Mouse (Mus musculus): ENCODE data around the gene Notch2. TPM values are rescaled to one million over a fixed set of nuclear protein-coding genes. Genes with fewer than 3 reads are reported as not detected.

Notch2 gene
- polyA plus RNA-seq, 1 experiment from 2014 or later = 35.7 TPM

GRCm38 (mm10) chr3:98032191-98032590 lies 18.9 kb downstream of the Notch2 start:
- WGBS = 57% methylated on average over 3 of the region's 3 CpGs
- ATAC-seq (ENCODE audit: insufficient number of reproducible peaks, insufficient read depth, low FRiP score, low TSS enrichment, low read depth) = no peak
- H3K9me3 ChIP-seq = no peaks in the 10 kb centered on the region
- no peak overlapping the region for H3K4me2 ChIP-seq
- no peak overlapping the region for H3K27ac ChIP-seq
- H3K36me3 ChIP-seq = no peaks in the 10 kb centered on the region
- peaks cover 69% of the 10 kb centered on the region for H3K4me1 ChIP-seq (replicated peaks)
- no peak overlapping the region for H3K4me3 ChIP-seq (replicated peaks)
- H3K27me3 ChIP-seq = no peaks in the 10 kb centered on the region
- no peak overlapping the region for H3K9ac ChIP-seq (replicated peaks)

- WGBS = 51% methylated on average over 5 of the region's 5 CpGs
- Histone ChIP-seq H3K9ac (replicated peaks) (no peak overlapping the region), H3K4me3 (replicated peaks) (no peak overlapping the region), H3K36me3 (no peaks in the 10 kb centered on the region), H3K27ac (no peak overlapping the region), H3K4me2 (no peak overlapping the region), H3K9me3 (no peaks in the 10 kb centered on the region), H3K27me3 (no peaks in the 10 kb centered on the region), H3K4me1 (replicated peaks) (peaks cover 77% of the 10 kb centered on the region)
- ATAC-seq (ENCODE audit: insufficient number of reproducible peaks, insufficient read depth, low FRiP score, low TSS enrichment, low read depth) = no peak
Measured at GRCm38 (mm10) chr3:98032944-98033343, 19.6 kb downstream of the Notch2 start.

- H3K9ac ChIP-seq (replicated peaks) = no peak overlapping the region
- peak overlapping the region; percentile 3; the same call in 1 of the 2 replicates for H3K4me2 ChIP-seq
- peak overlapping the region; percentile 59 for H3K27ac ChIP-seq
- H3K9me3 ChIP-seq = no peaks in the 10 kb centered on the region
- no peaks in the 10 kb centered on the region for H3K27me3 ChIP-seq
- 50% methylated on average over 15 of the region's 15 CpGs for WGBS
- no peak overlapping the region for H3K4me3 ChIP-seq (replicated peaks)
- no peaks in the 10 kb centered on the region for H3K36me3 ChIP-seq
- ATAC-seq (ENCODE audit: insufficient number of reproducible peaks, insufficient read depth, low FRiP score, low TSS enrichment, low read depth) = no peak
- H3K4me1 ChIP-seq (replicated peaks) = peaks cover 81% of the 10 kb centered on the region
Measured at GRCm38 (mm10) chr3:98034622-98035593, 21.6 kb downstream of the Notch2 start.

GRCm38 (mm10) chr3:98036161-98036560 lies 22.8 kb downstream of the Notch2 start:
- Histone ChIP-seq H3K4me2 (no peak overlapping the region), H3K9ac (replicated peaks) (no peak overlapping the region), H3K27me3 (no peaks in the 10 kb centered on the region), H3K27ac (no peak overlapping the region), H3K4me3 (replicated peaks) (no peak overlapping the region), H3K9me3 (no peaks in the 10 kb centered on the region), H3K36me3 (no peaks in the 10 kb centered on the region), H3K4me1 (replicated peaks) (peaks cover 71% of the 10 kb centered on the region)
- WGBS = 68% methylated on average over 6 of the region's 6 CpGs
- no peak for ATAC-seq (ENCODE audit: insufficient number of reproducible peaks, insufficient read depth, low FRiP score, low TSS enrichment, low read depth)

GRCm38 (mm10) chr3:98037151-98037550 lies 23.8 kb downstream of the Notch2 start:
- Histone ChIP-seq H3K9me3 (no peaks in the 10 kb centered on the region), H3K9ac (replicated peaks) (no peak overlapping the region), H3K36me3 (no peaks in the 10 kb centered on the region), H3K4me3 (replicated peaks) (no peak overlapping the region), H3K27ac (peak overlapping the region; percentile 83), H3K4me1 (replicated peaks) (peaks cover 69% of the 10 kb centered on the region), H3K27me3 (no peaks in the 10 kb centered on the region), H3K4me2 (no peak overlapping the region)
- no peak for ATAC-seq (ENCODE audit: insufficient number of reproducible peaks, insufficient read depth, low FRiP score, low TSS enrichment, low read depth)
- whole genome bisulfite sequencing = 26% methylated on average over 7 of the region's 7 CpGs

GRCm38 (mm10) chr3:98038658-98039057 lies 25.3 kb downstream of the Notch2 start:
- Histone ChIP-seq H3K4me2 (no peak overlapping the region), H3K27ac (peak overlapping the region; percentile 87), H3K9me3 (no peaks in the 10 kb centered on the region), H3K27me3 (no peaks in the 10 kb centered on the region), H3K4me1 (replicated peaks) (peaks cover 77% of the 10 kb centered on the region), H3K36me3 (no peaks in the 10 kb centered on the region), H3K4me3 (replicated peaks) (no peak overlapping the region), H3K9ac (replicated peaks) (no peak overlapping the region)
- no peak for ATAC-seq (ENCODE audit: insufficient number of reproducible peaks, insufficient read depth, low FRiP score, low TSS enrichment, low read depth)
- 57% methylated on average over 8 of the region's 8 CpGs for WGBS

GRCm38 (mm10) chr3:98039223-98039622 lies 25.9 kb downstream of the Notch2 start:
- Histone ChIP-seq H3K36me3 (no peaks in the 10 kb centered on the region), H3K4me3 (replicated peaks) (no peak overlapping the region), H3K27me3 (no peaks in the 10 kb centered on the region), H3K4me1 (replicated peaks) (peaks cover 82% of the 10 kb centered on the region), H3K27ac (peak overlapping the region; percentile 87), H3K9me3 (no peaks in the 10 kb centered on the region), H3K9ac (replicated peaks) (no peak overlapping the region), H3K4me2 (no peak overlapping the region)
- ATAC-seq (ENCODE audit: insufficient number of reproducible peaks, insufficient read depth, low FRiP score, low TSS enrichment, low read depth) = no peak
- 41% methylated on average over 4 of the region's 5 CpGs for WGBS

GRCm38 (mm10) chr3:98039666-98040456 lies 26.5 kb downstream of the Notch2 start:
- Histone ChIP-seq H3K4me1 (replicated peaks) (peaks cover 82% of the 10 kb centered on the region), H3K27me3 (no peaks in the 10 kb centered on the region), H3K27ac (peak overlapping the region; percentile 87), H3K4me2 (no peak overlapping the region), H3K9me3 (no peaks in the 10 kb centered on the region), H3K9ac (replicated peaks) (no peak overlapping the region), H3K36me3 (no peaks in the 10 kb centered on the region), H3K4me3 (replicated peaks) (no peak overlapping the region)
- WGBS = 76% methylated on average over 16 of the region's 16 CpGs
- no peak for ATAC-seq (ENCODE audit: insufficient number of reproducible peaks, insufficient read depth, low FRiP score, low TSS enrichment, low read depth)

- 92% methylated on average over 6 of the region's 6 CpGs for WGBS
- Histone ChIP-seq H3K4me3 (replicated peaks) (no peak overlapping the region), H3K9ac (replicated peaks) (no peak overlapping the region), H3K9me3 (no peaks in the 10 kb centered on the region), H3K4me2 (no peak overlapping the region), H3K4me1 (replicated peaks) (peaks cover 82% of the 10 kb centered on the region), H3K36me3 (no peaks in the 10 kb centered on the region), H3K27ac (0 out of 2 replicates have a peak overlapping the region, but pooled peaks have one; percentile 12), H3K27me3 (no peaks in the 10 kb centered on the region)
- ATAC-seq (ENCODE audit: insufficient number of reproducible peaks, insufficient read depth, low FRiP score, low TSS enrichment, low read depth) = no peak
Measured at GRCm38 (mm10) chr3:98040836-98041235, 27.5 kb downstream of the Notch2 start.

GRCm38 (mm10) chr3:98042301-98042700 lies 29.0 kb downstream of the Notch2 start:
- no peaks in the 10 kb centered on the region for H3K9me3 ChIP-seq
- 59% methylated on average over 6 of the region's 6 CpGs for WGBS
- no peak overlapping the region for H3K9ac ChIP-seq (replicated peaks)

GRCm38 (mm10) chr3:98042955-98043456 lies 29.7 kb downstream of the Notch2 start:
- Histone ChIP-seq H3K9me3 (no peaks in the 10 kb centered on the region), H3K4me2 (peak overlapping the region; percentile 15; the same call in 1 of the 2 replicates), H3K4me1 (replicated peaks) (peaks cover 81% of the 10 kb centered on the region), H3K4me3 (replicated peaks) (no peak overlapping the region), H3K27me3 (no peaks in the 10 kb centered on the region), H3K27ac (peak overlapping the region; percentile 82), H3K36me3 (no peaks in the 10 kb centered on the region), H3K9ac (replicated peaks) (no peak overlapping the region)
- no peak for ATAC-seq (ENCODE audit: insufficient number of reproducible peaks, insufficient read depth, low FRiP score, low TSS enrichment, low read depth)
- WGBS = 17% methylated on average over 9 of the region's 9 CpGs

More at GRCm38 (mm10) chr3:98042301-98042700, 29.0 kb downstream of the Notch2 start:
- Histone ChIP-seq H3K27me3 (no peaks in the 10 kb centered on the region), H3K27ac (peak overlapping the region; percentile 82), H3K4me1 (replicated peaks) (peaks cover 83% of the 10 kb centered on the region), H3K4me2 (no peak overlapping the region; the same call in 1 of the 2 replicates), H3K36me3 (no peaks in the 10 kb centered on the region), H3K4me3 (replicated peaks) (no peak overlapping the region)
- ATAC-seq (ENCODE audit: insufficient number of reproducible peaks, insufficient read depth, low FRiP score, low TSS enrichment, low read depth) = no peak
